Mouse (Mus musculus) ES-E14 (cell line): ENCODE measurements around the gene 2700049A03Rik.

Experiments
- MAFK ChIP-seq: IDR thresholded peaks from 2 replicates; pipeline ENCODE4 v1.6.1; 2014; ENCODE audit warnings: mild to moderate bottlenecking, low read depth, low read length, inconsistent platforms; ENCODE audit not compliant: insufficient read depth
- ZC3H11A ChIP-seq: IDR thresholded peaks from 2 replicates; pipeline ENCODE4 v1.6.1; 2012; ENCODE audit warnings: low read depth, mild to moderate bottlenecking, inconsistent platforms, low read length, borderline replicate concordance
- ZNF384 ChIP-seq: IDR thresholded peaks from 2 replicates; pipeline ENCODE4 v1.6.1; 2012; ENCODE audit warnings: low read depth, low read length, inconsistent platforms

DNA sequence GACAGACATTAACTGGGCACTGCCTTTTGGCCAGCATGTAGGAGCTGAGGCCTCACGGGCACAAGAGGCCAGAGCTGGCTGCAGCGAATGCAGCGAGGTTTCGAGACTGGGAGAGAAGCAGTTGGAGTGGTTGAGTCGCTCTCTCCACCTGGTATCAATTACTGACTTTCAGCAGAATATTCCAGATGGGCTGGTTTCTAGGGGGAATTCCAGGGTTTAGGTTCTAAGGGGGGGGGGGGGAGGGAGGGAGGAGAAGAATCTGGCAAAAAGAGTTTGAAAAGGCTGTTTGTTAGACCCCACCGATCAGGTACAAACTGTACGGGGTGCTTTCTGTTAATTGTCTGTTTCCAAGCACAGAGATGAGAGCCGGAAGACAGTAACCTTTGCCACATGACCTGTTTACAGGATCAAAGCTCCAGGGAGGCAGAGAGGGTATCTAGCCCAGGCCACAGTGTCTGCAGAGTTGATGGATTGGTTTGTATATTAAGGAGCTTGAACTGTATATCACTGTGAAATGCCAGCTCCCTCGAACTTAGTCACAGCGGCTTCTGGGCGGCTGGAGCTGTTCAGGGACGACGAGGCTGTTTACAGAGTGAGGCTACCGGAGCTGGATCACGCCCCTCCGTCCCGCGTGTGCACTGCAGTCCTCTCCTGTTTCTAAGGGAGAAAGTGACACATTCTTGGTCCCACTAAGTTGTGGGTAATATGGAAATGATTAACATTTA is 121.7 kb downstream of the 2700049A03Rik start:
- no peak for TF ChIP-seq ZC3H11A
- no peak for TF ChIP-seq ZNF384
- TF ChIP-seq MAFK: no peak
